Mouse (Mus musculus) erythroblast, embryonic 14.5 days (primary cell): Measurements from ENCODE around the gene Edn3.

Experiments
- GATA1 ChIP-seq: IDR thresholded peaks from 2 replicates; pipeline ENCODE4 v1.6.1; 2012; ENCODE audit warnings: low read length, inconsistent platforms, mixed read lengths
- TAL1 ChIP-seq: IDR thresholded peaks from 3 replicates; pipeline ENCODE4 v1.6.1; 2012; ENCODE audit warnings: low read length, inconsistent platforms, mixed read lengths

DNA sequence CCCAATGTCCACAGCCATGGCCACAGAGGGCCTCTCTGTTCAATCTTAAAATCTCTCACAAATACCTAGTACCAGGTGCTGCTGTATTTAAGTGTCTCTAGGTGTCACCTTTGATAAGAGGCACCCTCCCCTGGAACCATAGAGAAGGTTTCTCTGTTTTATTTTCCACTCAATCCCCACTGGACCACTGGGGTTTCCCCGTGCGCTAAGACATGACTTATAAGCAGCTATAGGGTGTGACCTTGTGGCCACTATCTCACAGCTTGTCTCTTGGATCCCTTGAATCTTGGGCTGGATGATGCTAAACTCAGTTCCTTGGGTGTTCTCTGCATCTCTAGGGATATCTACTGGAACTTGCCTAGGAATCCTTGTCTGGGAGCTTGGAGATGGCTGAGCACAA, 1.9 kb downstream of the Edn3 start:
- no peak for TF ChIP-seq GATA1
- TF ChIP-seq TAL1: no peak
